Mouse (Mus musculus) colon, adult 2 months (tissue): ENCODE data around the gene Serpinb7. TPM values are rescaled to one million over a fixed set of nuclear protein-coding genes. Genes with fewer than 3 reads are reported as not detected.

ENCODE experiments used
- polyA plus RNA-seq: library from polyadenylated mRNA; depleted of rRNA; stranded (reverse); fragments of >200 nt; gene quantifications from 2 replicates; pipeline ENCODE4 v1.2.3, GENCODE M21; 2012; rRNA removed

Serpinb7 gene
- polyA plus RNA-seq = not detected in 2 replicates

DNA sequence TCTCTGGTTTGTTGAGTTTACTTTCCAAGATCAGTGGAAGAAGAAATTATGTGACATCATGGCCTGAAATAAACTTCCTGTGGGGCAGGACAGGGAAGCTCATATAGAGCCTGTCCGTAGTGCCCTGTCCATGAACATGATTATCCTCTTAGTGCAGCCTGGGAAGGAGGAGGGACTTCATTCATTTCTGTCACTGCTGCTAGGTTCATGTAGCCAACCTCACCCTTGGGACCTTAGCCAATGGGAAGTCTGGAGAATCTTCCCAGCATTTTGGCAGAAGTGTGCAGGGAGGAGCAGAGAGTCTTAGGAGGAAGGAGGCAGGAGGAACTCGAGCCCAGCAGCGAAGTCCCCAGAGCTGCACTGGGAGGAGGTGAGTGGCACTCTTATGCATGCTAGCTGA, at the start of gene Serpinb7:
Gene Serpinb7 (plus strand): TSS at position 301 of the 400 bp plus-strand sequence.

DNA sequence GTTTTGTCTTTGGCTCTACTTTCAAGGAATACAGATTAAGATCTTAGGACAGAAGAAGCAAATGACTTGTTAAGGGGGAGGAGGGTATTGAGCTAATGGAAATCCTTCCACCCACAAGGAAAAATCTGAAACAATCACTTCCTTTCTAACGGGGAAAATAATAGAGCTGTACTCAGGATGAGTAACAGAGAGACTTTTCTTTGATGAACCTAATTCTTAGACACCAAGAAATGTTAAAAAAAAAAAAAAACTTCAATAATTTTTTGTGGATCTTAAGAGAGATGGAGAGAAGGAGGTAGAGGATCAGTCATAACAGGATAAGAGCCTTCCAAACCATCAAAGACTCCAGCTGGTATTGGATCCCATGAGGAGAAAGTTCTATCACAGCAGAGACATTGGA, 38.6 kb upstream of the Serpinb7 start, which contains the start of gene Serpinb11:
Gene Serpinb11 (plus strand): TSS at position 301 of the 400 bp plus-strand sequence.

Other genes with a start within 250 kb of the Serpinb7 start
- not detected in 2 replicates for gene Serpinb3b, start 121.3 kb upstream of the Serpinb7 start, polyA plus RNA-seq
- gene Serpinb3c, start 121.3 kb upstream of the Serpinb7 start, polyA plus RNA-seq = not detected in 2 replicates
- not detected in 2 replicates for gene Serpinb11, start 38.5 kb upstream of the Serpinb7 start, polyA plus RNA-seq
- not detected in 2 replicates for gene Serpinb2, start 111.8 kb downstream of the Serpinb7 start, polyA plus RNA-seq
- 0.52 and 0.90 TPM in 2 replicates for gene Serpinb8, start 190.4 kb downstream of the Serpinb7 start, polyA plus RNA-seq